Mouse (Mus musculus) cerebellum, postnatal 14 days (tissue): ENCODE measurements around the gene Snx21.

Experiments
- DNase-seq, 2 experiments: peaks; one replicate each; pipeline ENCODE4 v3.0.0; 2021; ENCODE audit warnings: mixed read lengths in 2 of 2

Snx21 gene

GRCm38 (mm10) chr2:164771123-164771522 is 14.5 kb upstream of the Snx21 start:
- DNase-seq, result no peak

DNA sequence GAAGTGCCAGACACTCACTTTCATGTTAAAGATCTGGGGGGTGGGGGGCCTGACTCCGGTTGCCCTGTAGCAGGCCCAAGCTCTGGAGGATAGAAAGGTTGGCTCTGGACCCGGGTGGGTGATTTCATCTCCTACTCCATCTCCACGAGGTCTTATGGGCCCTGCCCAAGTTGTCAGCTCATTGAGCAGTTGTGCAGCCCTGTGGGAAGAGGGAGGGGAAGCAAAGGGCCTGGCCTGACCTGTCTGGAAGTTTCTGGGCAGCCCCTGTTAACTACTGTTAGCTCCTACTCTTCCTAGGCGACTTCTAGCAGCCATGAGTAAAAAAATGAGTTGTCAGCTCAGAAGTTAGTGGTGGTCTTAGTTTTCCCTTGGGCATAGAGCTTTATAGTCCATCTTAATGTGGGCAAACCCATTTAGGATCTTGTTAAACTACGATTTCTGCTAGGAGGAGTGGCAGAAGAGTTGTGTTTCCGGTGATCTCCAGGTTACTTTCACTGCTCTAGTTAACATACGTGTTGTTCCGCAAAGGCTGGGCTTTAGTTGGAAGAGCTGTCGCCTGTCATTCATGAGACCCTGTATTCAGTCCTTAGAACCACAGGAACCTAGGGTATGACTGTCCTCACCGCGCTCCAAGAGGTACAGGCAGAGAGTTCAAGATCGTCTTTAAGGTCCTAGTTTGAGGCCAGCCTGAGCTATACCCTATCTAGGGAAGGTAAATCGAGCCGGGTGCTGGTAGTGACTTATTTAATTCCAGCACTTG is 12.2 kb upstream of the Snx21 start:
- DNase-seq, result no peak

DNA sequence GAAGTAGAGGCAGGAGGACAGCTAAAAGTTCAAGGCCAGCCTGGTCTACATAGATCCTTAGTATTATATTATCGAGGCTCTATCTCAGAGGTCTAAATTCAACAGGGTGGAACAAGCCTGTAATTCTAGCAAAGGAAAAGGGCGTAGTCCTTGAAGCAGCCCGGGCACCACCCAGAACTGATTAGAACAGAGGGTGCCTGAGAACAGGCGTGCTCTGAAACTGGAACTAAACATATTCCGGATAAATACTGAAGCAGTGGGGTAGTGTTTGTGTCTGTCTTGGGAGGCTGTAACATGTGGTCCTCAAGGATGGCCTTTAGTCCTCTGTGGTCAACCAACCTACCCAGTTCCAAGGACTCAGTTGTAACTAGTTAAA is 11.6 kb upstream of the Snx21 start:
- no peak for DNase-seq

GRCm38 (mm10) chr2:164776130-164776529 is 9.5 kb upstream of the Snx21 start:
- no peak for DNase-seq

DNA sequence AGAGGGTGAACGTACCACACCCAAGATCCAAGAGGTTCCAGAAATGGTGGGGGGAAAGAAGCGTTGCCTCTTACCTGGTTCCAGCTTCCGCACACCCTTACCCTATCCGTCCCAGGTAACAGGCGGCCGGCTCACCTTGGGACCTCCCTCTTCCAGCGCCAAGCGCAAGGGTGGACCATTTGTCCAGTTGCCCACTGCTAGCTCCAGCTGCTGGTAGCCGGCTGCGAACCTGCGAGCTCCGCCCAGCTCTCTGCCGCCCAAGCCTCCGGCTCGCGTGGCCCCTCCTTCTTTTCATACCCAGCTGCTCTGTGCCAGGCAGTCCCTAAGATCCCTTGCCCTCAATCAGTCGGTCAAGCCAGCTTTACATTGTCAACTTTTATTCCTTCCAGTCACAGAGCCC is 8.8 kb upstream of the Snx21 start:
- no peak for DNase-seq

DNA sequence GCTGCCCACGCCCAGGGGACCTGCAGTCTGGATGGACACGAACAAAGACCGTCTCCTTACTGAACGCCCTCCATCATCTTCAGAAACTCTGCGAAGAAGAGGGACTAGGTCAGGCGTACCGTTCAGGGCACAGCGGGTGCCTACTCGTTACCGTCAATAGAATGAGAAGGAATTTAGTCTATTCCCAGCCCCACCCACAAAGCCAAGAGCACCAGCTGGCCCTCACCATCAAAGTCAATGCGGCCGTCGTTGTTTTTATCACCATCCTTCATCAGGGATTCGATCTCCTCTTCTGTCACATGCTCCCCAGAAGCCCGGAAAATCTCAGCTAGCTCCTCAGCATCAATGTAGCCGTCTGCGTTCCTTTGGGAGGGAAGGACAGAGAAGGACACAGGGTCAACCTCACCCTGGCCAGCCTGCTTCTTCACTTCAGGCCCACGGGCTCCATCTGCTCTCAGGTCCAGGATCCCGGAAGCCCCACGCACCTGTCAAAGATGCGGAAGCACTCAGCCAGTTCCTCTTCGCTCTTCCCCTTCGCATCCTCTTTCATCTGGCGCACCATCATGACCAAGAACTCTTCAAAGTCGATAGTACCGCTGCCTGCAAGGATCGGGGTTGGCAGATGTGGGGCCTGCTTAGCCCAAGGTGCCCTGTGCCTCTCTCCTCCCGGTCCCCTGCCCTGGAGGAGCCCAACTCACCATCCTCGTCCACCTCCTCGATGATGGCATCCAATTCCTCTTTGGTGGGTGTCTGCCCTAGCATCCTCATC is 8.2 kb upstream of the Snx21 start:
- no peak for DNase-seq

DNA sequence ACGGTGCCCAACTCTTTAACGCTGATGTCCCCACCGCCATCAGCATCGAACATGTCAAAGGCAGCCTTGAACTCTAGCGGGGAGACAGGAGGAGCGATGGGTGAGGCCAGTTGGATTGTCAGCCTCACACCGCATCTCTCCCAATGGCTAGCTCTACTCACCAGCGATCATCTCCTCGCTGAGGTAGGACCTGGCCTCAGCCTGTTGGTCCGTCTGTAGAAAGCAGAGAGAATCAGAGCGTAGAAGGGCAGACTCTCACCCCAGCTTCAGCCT is 7.7 kb upstream of the Snx21 start:
- no peak for DNase-seq

- DNase-seq, result peak; percentile 55 to 65
Measured at GRCm38 (mm10) chr2:164778809-164779208, 6.8 kb upstream of the Snx21 start.

DNA sequence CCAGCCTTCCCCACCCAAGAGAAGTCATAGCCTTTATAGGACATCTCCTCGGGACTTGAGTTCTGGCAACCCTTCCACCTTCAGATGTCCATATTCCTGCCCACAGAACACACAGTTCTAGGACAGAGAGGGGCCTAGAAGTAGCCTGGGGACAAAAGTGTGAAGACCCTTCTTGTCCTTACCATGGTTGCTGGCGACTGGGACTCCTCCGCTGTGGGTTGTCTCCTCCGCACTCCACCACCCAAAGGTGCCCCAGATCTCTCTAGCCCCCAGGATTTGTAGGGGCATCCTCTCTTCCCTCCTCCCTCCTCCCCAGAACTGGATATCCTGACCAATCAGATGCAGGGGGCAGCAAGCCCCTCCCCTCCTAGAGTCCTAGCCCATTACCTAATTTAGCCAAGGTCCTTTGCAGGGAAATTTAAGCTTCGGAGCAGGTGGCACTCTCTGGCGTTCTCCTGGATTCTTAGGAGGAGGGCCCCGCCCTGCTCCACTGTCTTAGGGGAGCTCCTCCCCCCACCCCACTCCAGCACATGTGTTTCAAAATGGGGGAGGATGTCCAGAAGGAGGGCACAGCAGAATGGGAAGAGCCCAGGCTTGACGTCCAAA is 6.0 kb upstream of the Snx21 start, which contains the start of gene Tnnc2:
Gene Tnnc2 (minus strand): TSS at position 487 of the 606 bp plus-strand sequence.
- DNase-seq, result no peak

GRCm38 (mm10) chr2:164781876-164782275 is 3.7 kb upstream of the Snx21 start:
- DNase-seq, result no peak

DNA sequence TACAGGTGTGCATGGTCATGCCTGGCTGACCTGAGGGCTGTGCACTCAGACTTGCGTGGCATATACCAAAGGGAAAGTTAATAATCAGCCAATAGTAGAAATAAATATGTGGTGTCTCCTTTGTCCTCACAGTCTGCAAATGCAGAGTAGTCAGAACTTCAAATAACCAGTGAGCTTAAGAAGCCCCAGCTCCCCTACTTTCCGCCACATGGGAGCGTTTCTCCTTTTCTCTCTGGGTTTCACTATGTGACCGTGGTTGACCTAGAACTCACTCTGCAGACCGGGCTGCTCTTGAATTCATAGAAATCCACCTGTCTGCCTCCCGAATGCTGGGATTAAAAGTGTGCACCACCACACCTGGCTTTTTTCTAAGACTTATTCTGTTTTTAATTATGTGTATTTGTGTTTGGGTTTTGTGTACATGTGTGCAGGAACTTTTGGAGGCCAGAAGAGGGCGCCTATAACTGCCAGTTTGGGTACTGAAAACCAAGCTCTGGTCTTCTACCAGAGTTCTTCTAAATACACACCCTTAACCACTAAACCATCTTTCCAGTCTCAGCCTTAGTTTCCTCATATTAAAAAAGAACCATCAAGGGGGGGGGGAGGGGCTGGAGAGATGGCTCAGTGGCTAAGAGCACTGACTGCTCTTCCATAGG is 1.6 kb upstream of the Snx21 start:
- no peak for DNase-seq

- DNase-seq, result no peak
Measured at GRCm38 (mm10) chr2:164784869-164785420, 678 bp upstream of the Snx21 start.

DNA sequence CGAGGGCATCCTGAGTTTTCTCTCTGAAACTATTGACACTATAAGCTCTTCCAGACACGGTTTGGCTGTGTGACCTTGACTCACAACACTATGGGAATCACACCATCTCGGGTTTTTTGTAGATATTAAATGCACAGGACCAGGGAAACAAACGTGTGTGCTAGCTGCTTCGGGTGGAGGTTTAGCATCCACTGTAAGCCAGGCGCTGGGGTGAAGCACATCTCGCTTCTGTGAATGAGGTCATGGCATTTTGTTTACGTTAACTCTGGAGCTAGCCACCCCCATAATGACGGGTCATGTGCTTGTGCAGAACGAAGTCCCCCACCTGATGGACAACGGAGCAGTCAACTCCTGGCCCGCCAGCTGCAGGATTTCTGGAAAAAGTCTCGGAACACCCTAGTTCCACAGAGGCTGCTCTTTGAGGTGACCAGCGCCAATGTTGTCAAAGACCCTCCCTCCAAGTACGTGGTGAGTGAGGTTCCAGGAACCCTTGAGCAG is 814 bp downstream of the Snx21 start:
- DNase-seq, result no peak

DNA sequence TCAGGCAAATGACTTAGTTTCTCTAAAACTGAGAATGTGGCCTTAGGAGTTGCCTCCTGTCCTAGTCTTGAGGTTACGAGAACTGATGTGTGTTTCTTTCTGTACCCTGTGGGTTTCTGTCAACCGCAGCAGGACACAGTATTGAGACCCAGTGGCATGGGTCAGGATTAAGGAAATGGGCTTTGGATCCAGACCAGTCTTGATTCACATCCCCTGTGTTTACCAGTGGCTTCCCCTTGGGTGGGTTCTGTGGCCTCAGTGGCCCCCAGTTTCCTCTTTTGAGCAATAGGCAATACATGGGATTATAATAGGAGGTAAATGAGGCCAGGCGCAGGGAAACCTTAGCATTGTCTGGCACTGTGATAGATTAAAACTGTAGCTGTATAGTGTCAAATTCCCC is 1.4 kb downstream of the Snx21 start:
- DNase-seq, result no peak

DNA sequence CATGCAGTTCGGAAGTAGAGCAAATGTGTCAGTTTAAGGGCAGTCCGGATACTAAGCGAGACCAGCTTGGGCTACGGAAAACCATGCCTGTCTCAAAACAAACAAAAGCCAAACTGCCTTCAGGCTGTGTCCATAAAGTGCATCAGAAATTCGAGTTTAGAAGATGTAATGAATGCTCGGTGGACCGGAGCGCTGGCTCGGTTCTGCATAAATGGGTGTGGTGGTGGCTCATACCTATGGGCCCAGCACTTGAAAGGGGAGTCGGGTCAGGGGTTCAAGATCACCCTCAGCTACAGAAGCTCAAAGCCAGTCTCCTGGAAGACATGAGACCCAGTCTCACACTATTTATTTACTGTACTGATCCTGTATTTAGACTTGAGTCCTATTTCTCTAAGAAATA is 2.2 kb downstream of the Snx21 start:
- no peak for DNase-seq

DNA sequence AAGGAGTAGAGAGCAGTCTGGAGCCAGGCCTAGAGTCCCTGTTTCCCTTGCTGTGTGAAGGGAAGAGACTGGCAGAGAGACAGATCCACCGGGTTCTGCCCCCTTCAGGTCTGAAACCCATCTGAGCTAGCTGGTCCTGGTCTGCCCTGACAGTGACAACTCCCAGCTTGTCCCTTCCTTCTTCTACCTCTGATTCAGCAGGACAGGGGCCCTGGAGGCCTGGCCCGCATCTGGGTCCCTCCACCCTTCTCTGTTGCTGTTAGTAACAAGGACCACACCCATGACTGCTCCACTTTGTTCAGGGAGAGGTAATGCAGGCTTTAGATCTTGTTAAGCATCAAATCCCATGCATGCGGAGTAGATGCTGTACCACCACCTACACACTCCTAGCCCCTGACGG is 2.8 kb downstream of the Snx21 start:
- DNase-seq, result no peak

DNA sequence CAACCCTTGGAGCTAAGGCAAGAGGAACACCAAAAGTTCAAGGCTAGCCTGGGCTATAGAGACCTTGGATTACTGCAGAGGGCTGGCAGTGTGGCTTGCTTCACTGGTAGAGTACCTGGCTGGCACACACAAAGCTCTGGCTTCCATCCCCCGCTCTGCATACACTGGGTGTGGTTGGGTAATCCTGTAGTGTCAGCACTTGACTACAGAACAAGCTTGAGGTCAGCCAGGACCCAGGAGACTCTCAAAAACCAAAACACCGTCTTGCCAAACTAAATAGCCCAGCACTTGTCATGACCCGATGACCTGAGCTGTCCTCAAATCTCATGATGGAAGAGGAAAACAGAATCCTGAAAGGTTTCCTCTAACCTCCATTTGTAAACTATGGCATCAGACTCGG is 4.8 kb downstream of the Snx21 start:
- no peak for DNase-seq

DNA sequence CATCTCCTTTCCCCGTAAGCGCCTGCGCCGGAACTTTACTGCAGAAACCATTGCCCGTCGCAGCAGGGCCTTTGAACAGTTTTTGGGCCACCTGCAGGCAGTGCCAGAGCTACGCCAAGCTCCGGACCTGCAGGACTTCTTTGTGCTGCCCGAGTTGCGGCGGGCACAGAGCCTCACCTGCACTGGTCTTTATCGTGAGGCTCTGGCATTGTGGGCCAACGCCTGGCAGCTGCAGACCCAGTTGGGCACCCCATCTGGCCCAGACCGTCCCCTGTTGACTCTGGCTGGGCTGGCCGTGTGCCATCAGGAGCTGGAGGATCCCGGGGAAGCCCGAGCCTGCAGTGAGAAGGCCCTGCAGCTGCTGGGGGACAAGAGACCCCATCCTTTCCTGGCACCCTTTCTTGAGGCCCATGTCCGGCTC is 6.2 kb downstream of the Snx21 start:
- peak in 1 of 2 experiments; percentile 56 for DNase-seq

DNA sequence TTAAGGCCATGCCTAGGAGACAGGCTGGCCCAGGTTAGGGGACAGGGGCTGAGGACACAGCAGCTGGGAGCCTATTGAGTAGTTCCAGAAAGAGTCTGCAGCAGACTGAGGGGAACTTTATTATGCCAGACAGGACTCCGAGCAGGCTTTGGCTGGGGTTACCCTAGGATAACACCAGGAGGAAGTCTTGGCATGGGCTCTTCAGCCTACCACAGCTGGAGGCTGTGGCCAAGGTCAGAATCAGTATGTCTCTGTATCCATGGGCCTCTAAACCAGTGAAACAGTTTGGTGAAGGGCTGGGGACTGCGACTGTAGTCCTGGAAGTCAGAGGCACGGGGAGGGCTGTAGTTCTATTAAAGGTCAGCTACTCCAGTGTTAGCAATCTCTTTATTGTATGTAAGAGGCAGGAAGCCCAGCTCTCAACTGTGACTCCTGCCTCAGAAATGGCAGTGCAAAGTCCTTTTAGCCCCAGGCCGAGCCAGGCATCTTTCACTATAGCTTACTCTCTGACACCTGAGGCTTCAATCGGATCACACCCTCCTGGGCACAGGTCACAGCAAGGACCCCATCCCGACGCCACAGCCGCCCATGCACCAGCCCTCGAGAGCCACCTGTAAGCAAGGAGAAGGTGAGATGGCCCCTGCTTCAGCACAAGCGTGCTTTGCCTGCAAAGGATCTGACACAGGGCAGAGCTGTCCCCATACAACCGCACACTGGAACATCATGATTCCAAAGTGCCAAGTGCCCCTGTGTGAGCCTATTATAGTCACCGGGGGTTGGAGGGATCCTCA is 7.0 kb downstream of the Snx21 start:
- no peak for DNase-seq

- peak; percentile 76 to 85 for DNase-seq
Measured at GRCm38 (mm10) chr2:164793236-164793635, 7.6 kb downstream of the Snx21 start.

DNA sequence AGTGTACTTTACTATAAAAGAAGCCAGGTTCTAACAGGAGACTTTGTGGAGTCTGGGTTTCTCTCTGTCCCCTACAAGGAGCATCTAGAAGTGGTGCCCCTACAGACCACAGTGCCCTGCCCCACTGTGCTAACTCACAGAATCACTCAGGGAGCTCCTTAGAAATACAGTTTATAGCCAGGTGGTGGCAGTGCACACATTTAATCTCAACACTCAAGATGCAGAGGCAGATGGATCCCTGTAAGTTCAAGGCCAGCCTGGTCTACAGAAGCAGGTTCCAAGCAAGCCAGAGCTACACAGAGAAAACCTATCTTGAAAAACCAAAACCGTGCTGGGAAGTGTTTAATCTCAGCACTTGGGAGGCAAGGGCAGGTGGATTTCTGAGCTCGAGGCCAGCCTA is 8.1 kb downstream of the Snx21 start:
- DNase-seq, result no peak

DNA sequence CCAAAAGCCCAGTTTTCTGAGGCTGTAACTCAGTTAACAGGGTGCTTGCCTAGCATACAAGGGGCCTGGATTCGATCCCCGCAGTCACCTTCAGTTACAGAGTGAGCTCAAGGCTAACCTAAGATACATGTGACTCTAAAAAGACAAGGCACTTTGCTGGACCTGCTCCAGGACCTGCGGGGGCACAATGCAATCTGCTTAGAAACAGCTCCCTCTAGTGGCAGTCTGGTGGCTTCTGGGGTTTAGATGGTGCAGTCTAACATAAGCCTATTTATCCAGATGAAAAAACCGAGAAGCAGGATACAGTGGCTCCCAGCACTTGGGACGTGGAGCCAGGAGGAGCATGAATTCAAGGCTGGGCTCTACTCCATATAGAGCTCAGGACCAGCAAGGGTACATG is 8.7 kb downstream of the Snx21 start:
- peak; percentile 94 to 98 for DNase-seq
